Mouse (Mus musculus) liver, postnatal 0 days (tissue): ENCODE data around the gene Atp23.

Experiments
- CTCF ChIP-seq: sonication (generic); IDR thresholded peaks from 2 replicates; pipeline ENCODE4 v1.5.1; 2016; ENCODE audit warnings: antibody characterized with exemption, low read depth
- EP300 ChIP-seq: IDR thresholded peaks from 2 replicates; pipeline ENCODE4 v1.6.1; 2016; ENCODE audit warnings: antibody characterized with exemption, low read depth, mild to moderate bottlenecking

DNA sequence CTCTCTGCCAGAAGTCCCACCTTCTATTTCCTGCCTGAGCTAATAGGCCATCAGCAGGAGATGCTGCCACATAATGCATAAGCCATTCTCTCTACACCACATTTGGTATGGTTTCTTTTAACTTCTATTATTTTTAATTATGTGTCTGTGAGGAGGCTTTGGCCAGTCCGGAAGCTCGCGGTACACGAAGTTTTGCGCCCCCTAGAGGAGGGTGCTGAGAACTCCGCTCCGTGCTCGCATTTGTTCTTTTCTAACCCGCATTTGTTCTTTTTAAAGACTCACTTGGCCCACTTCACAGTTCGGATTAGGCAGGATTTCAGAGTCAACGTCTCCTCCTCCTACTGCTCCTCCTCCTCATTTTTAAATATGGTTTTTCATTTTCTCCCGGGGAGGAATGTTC, 56.5 kb downstream of the Atp23 start:
- TF ChIP-seq CTCF = peak; percentile 47
- TF ChIP-seq EP300 = no peak
